Mouse (Mus musculus) spleen, postnatal 36 days (tissue): Measurements from ENCODE around the gene Mmp28.
A peak's percentile ranks its signal among the peaks of the same experiment; 100 is the strongest.

Experiments used
- DNase-seq, 2 experiments: peaks; one replicate each; pipeline ENCODE4 v3.0.0; 2022; ENCODE audit warnings: low spot score in 2 of 2, mixed read lengths in 1 of 2

The Mmp28 gene

DNA sequence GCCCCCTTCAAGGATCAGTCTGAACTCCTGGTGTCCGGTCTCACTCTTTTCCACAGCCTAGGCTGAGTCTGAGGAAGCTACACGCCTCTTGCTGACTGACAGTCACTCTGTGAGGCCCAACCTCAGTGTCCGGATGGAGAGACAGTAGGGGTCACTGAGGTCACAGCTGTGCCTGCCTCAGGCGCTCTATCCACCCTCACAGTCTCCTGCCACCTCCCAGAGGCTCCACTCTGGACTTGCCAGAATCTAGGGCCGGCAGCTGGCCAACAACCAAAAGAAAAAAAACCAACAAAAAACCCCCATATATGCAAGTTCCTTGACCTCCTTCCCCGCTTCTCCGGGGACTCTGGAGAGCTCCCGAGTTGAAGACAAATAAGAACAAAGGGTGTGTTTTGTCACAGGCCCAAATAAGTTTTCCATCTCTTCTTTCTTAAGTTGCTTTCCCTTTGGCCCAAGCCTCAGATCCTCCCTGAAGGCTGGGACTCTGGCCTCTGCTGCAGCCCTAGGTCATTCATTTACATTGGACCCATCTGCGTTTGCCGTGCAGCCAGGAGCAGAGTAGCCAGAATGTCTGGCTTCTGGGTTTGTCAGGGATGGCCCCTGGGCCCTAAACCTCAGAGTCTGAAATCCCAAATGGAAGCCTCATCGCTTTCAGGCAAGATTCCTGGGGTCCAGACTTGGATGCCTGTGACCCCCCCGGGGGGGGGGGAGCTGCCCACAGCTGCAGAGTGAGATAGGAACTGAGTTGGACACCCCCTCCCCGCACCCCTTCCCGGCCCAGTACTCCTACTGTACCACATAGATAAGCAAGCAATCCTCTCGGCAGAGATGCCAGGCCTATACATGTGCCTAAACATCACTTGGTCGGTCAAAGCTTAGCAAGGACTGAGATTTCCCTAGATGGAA lies 14.6 kb downstream of the Mmp28 start:
- no peak for DNase-seq

DNA sequence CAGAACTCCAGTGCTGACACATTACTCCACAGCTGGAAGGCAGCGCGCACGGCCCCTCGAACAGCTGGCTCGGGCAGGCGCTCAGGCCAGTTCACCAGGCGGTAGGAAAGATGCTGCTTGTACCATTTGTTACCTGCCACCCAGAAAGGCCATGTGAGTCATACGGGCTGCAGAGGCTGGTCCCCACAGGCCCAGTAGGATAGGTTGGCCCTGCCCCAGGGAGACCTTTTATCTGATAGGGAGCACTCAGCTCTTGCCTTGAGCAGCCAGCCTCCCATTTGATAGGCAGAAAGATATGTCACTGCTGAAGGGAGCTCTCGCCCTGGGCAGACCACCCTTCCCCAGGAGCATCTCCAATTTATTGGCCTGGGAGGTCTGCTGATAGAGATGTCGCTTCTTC lies 15.3 kb downstream of the Mmp28 start:
- DNase-seq: no peak

GRCm38 (mm10) chr11:83445001-83445400 lies 17.9 kb downstream of the Mmp28 start:
- DNase-seq: no peak

GRCm38 (mm10) chr11:83443824-83444223 lies 19.0 kb downstream of the Mmp28 start:
- no peak for DNase-seq

GRCm38 (mm10) chr11:83442596-83443267 lies 20.1 kb downstream of the Mmp28 start:
- DNase-seq: peak; percentile 41 to 54

- DNase-seq: no peak
Measured at GRCm38 (mm10) chr11:83441235-83441634, 21.6 kb downstream of the Mmp28 start.

DNA sequence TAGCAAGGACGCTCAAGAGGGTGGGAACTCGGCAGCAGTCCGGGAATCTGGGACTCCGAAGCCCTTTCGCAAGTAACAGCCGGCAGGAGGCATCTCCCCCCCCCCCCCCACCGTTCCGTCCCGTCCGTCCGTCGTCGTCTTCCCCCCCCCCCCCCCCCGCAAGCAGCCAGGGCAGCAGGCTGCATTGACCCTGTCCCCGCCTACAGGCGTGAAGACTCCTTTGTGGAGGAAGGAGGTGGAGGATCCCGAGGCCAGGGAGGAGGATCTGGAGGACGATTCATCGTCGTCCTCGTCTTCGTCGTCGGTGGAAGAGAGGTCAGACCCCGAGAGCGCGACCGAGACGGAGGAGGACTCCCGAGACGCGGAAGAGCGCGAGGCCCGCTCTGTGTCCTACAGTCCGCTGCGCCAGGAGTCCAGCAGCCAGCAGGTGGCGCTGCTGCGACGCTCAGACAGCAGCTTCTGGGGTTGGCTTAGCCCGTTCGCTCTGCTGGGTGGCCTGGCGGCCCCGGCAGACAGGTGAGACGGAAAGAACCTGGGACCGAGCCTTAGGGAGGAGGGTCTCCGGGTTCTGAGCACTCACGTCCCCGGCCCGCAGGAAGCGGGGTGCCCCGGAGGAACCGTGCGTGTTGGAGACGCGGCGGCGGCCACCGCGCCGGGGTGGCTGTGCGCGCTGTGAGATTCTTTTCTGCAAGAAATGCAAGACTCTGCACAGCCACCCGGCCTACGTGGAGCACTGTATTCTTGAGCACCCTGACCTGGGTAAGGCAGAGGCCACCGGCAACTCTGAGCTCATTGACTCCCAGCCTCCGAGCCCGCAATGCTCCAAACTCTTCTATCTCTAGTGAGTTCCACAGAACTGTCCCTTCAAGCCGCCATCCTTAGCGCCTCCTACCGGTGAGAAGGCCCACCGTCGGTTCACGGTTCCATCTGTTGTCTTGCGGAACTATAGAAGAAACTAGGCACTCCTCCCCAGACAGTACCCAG lies 22.5 kb downstream of the Mmp28 start:
- peak; percentile 81 to 84 for DNase-seq

- DNase-seq: no peak
Measured at GRCm38 (mm10) chr11:83439426-83440060, 23.3 kb downstream of the Mmp28 start.

DNA sequence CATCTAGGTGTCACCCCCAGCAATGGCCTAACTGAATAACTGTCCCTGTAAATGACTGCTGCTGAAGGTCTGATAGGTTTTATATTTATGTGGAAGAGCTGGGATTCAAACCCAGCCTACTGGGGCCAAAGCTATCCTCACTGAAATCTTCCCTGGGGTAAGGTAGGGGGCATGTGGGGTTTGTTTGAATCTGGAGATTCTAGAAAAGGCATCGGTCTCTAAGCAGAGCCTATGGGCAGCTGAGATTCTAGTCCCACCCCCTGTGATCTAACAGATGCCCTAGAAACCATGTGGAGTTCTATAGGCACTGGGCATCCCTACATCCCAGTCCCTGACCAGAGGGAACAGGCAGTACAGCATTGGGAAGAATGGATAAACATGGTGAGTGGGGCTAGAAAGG lies 25.5 kb downstream of the Mmp28 start, which contains the start of gene 1700020L24Rik:
TSS of gene 1700020L24Rik (plus strand) at position 301 of the 400 bp plus-strand sequence.
- no peak for DNase-seq

DNA sequence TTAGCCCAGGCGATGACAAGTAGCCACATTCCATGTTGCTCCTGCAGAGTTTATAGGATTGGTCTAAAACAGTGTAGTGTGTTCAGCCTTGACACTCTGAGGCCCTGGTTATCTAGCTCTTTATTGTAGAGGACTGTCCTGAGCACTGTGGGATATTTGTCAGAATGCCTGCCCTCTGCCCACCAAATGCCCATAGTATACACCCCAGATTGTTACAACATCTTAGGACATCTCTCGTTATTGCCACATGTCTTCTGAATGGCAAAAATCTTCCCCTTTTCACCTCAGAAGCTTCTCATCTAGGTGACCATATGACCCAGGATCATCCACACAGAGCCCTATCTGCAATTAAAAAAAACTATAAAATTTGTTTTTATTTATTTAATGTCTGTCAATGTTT lies 30.3 kb downstream of the Mmp28 start:
- DNase-seq: no peak

GRCm38 (mm10) chr11:83429355-83429754 lies 33.5 kb downstream of the Mmp28 start, which contains the start of gene Gas2l2:
TSS of gene Gas2l2 (minus strand) at chr11:83429455.
- DNase-seq: no peak

DNA sequence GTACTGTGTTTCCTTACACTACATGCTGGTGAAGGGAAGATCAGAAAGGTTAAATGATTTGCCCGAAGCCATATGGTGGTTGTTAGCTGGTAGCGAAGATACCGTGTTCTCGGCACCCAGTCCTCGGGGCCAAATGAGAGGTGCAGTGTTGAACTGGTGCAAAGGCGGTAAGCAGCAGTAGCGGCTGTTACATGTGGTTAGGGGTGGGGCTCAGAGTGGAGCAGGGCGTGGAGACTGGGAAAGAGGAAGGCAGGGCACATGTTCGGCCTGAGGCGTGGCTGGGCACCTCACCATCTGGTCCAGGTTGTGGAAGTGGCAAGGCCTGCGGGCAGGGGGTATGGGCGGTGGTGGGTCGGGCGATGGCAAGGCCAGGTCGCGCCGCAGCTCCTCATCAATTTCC lies 35.9 kb downstream of the Mmp28 start:
- DNase-seq: peak in 1 of 2 experiments; percentile 26

- DNase-seq: peak; percentile 31 to 48
Measured at GRCm38 (mm10) chr11:83424681-83425080, 38.2 kb downstream of the Mmp28 start.

DNA sequence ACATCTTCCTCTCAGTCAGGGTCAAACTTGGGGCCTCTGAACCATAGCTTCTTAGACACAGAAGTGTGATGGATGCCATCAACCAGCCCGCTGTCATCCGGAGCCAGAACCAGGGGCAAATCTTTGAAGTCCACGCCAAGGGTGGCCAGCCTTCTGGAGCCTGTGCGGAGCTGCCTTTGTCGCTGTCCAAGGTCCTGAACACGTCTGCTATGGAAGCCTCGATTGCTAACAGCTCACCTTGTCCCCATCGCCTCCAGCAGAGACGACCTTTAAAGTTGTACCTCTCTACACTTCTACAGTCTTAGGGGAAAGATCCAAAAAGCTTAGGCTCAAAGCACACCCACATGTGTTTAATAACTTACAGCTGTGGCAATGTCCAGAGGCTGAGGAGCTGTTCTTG lies 41.6 kb downstream of the Mmp28 start:
- peak in 1 of 2 experiments; percentile 19 for DNase-seq

GRCm38 (mm10) chr11:83420338-83420737 lies 42.5 kb downstream of the Mmp28 start:
- DNase-seq: no peak

DNA sequence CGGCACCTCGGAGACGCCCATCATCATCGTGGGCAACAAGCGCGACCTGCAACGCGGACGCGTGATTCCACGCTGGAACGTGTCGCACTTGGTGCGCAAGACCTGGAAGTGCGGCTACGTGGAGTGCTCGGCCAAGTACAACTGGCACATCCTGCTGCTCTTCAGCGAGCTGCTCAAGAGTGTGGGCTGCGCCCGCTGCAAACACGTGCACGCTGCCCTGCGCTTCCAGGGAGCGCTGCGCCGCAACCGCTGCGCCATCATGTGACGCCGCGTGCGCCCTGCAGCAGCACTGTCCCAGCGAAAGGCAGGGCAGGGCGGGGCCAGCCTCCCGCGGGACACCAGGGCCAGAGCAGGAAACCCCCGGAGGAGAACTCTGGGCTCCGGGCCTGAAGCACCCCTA lies 44.3 kb downstream of the Mmp28 start:
- DNase-seq: no peak

- no peak for DNase-seq
Measured at GRCm38 (mm10) chr11:83417708-83418107, 45.2 kb downstream of the Mmp28 start.

DNA sequence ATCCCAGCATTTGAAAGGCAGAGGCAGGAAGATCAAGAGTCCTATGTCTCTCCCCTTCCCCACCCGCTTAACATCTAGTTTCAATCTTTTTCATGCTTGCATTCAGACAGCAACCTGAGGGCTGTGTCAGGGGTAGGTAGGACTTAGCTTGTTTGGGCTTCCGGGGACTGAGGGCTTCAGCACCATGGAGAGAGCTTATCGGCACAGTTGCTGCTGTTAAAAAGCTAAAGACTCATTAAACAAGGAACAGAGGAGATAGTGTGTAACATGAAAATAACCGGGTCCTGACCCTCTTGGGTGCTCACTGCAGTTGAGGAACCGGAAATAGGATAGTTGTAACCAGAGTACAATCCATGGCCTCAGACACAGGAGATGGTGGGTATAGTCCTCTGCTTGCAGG lies 45.8 kb downstream of the Mmp28 start:
- DNase-seq: peak; percentile 18 to 33

DNA sequence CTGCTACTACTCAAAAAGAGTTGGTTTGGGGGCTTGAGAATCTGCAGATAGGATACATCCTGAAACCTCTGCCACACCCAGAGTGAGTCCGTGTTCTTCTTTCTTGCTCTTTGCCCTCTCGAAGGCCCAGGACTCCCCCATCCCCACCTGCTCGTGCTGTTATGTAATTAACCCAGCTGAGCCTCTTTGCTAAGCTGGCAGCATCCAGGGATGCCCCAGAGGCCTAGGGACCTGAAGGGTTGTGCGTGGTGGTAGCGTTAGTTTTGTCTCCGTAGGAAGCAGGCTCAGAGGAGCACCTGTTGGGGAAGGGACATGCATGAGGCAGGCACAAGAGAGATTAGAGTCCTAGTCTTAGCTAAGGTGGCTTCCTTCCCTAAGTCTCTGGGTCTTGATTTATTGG lies 52.4 kb downstream of the Mmp28 start:
- DNase-seq: no peak

GRCm38 (mm10) chr11:83409792-83410291 lies 53.0 kb downstream of the Mmp28 start:
- DNase-seq: no peak
